Mouse (Mus musculus) embryonic facial prominence, embryonic 10.5 days (tissue): Measurements from ENCODE around the gene Shisa2. TPM values are rescaled to one million over a fixed set of nuclear protein-coding genes. Genes with fewer than 3 reads are reported as not detected.

Source experiments
- DNase-seq: peaks from one replicate; pipeline ENCODE4 v3.0.0-alpha.2; 2017; ENCODE audit warnings: low spot score
- H3K27ac ChIP-seq: fragments of 300-500 bp; sonication (generic); replicated peaks from 2 replicates; pipeline ENCODE4 v1.5.1; 2016; ENCODE audit warnings: mild to moderate bottlenecking
- H3K27me3 ChIP-seq: fragments of 300-500 bp; sonication (generic); replicated peaks from 2 replicates; pipeline ENCODE4 v1.6.1; 2016; ENCODE audit warnings: low read depth, mild to moderate bottlenecking; ENCODE audit not compliant: poor library complexity, severe bottlenecking
- H3K36me3 ChIP-seq: fragments of 300-500 bp; sonication (generic); replicated peaks from 2 replicates; pipeline ENCODE4 v1.6.1; 2016; ENCODE audit warnings: mild to moderate bottlenecking, moderate library complexity
- H3K4me1 ChIP-seq: fragments of 300-500 bp; sonication (generic); 2 replicates; pipeline ENCODE4 v1.6.1; 2016
- H3K4me3 ChIP-seq: fragments of 300-500 bp; sonication (generic); 2 replicates; pipeline ENCODE4 v1.5.1; 2016; ENCODE audit warnings: mild to moderate bottlenecking, moderate library complexity
- H3K9me3 ChIP-seq: fragments of 300-500 bp; sonication (generic); 2 replicates; pipeline ENCODE4 v1.6.1; 2016; ENCODE audit warnings: mild to moderate bottlenecking
- WGBS: fragments of 180-500 bp; shearing (Covaris S2); methylation state at CpG from one replicate; pipeline ENCODE4 v1.1.7; 2016; 5-methylcytosine and 5-hydroxymethylcytosine counted together
- polyA plus RNA-seq: library from polyadenylated mRNA; unstranded; fragments of >200 nt; fragmentation: Nextera tagmentation; extraction: Ambion mirVana; gene quantifications from 2 replicates; pipeline ENCODE4 v1.2.1, GENCODE M21; 2016

Shisa2 gene
- 26.1 and 29.8 TPM in 2 replicates for polyA plus RNA-seq

GRCm38 (mm10) chr14:59625158-59625805 is at the start of gene Shisa2:
Gene Shisa2 (plus strand): TSS chr14:59625308.
- H3K4me1 ChIP-seq, result peaks cover 50% of the 10 kb centered on the region
- peak within 1 kb of the TSS; percentile 82 for H3K4me3 ChIP-seq
- WGBS, result under 1% methylated on average over 65 of the region's 65 CpGs
- DNase-seq, result peak; percentile 92
- peaks cover 11% of the 10 kb centered on the region for H3K36me3 ChIP-seq
- H3K9me3 ChIP-seq, result no peaks in the 10 kb centered on the region
- H3K27ac ChIP-seq, result peak within 1 kb of the TSS; percentile 92
- H3K27me3 ChIP-seq, result peaks cover 71% of the 10 kb centered on the region

GRCm38 (mm10) chr14:59576385-59576784 is 48.7 kb upstream of the Shisa2 start:
- no peak for DNase-seq
- WGBS, result 93% methylated on average over 5 of the region's 5 CpGs
- H3K4me1 ChIP-seq, result no peaks in the 10 kb centered on the region
- no peaks in the 10 kb centered on the region for H3K9me3 ChIP-seq
- no peak overlapping the region for H3K27ac ChIP-seq
- H3K36me3 ChIP-seq, result peaks cover 44% of the 10 kb centered on the region
- no peak overlapping the region for H3K4me3 ChIP-seq
- no peaks in the 10 kb centered on the region for H3K27me3 ChIP-seq

DNA sequence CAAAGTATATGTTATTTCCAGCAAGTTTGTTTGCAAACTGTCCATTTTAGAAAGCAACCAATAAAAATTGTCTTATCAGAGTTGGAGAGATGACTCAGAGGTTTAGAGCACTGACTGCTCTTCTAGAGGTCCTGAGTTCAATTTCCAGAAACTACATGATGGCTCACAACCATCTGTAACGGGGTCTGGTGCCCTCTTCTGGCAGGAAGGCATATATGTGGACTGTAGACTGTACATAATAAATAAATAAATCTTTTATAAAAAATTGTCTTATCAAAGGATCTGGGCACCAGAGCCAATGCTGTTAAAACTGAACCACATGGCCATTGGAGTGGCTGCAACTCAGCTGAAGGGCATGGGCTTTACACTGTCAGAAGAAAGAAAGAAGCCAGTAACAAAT is 34.5 kb upstream of the Shisa2 start:
- WGBS, result 81% methylated on average over 1 of the region's 1 CpGs

DNA sequence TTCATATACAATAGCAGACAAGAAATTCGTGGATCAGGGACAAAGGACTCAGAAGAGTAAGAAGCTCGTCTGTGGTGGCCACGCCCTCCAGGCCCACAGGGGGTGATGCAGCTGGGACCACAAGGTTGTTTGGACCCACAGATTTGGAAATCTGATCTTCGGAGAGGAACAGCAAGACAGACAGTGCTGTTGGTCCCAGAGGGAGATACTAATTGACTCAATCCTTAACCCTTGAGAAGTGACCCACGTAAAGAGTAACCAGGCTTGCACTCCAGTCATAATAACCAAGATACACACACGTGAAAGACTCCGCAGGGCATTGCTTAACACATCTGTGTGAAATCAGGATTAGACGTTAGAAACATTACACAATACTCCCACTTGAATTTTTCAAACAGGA is 33.2 kb upstream of the Shisa2 start:
- H3K36me3 ChIP-seq, result peaks cover 48% of the 10 kb centered on the region
- no peak overlapping the region for H3K4me3 ChIP-seq
- DNase-seq, result no peak
- H3K27me3 ChIP-seq, result no peaks in the 10 kb centered on the region
- WGBS, result 71% methylated on average over 8 of the region's 8 CpGs
- no peaks in the 10 kb centered on the region for H3K9me3 ChIP-seq
- H3K4me1 ChIP-seq, result peaks cover 4% of the 10 kb centered on the region
- H3K27ac ChIP-seq, result no peak overlapping the region

More for the DNA sequence above, 34.5 kb upstream of the Shisa2 start:
- no peak for DNase-seq
- no peaks in the 10 kb centered on the region for H3K4me1 ChIP-seq
- H3K27ac ChIP-seq, result no peak overlapping the region
- H3K27me3 ChIP-seq, result no peaks in the 10 kb centered on the region
- H3K9me3 ChIP-seq, result no peaks in the 10 kb centered on the region
- H3K4me3 ChIP-seq, result no peak overlapping the region
- peaks cover 60% of the 10 kb centered on the region for H3K36me3 ChIP-seq

DNA sequence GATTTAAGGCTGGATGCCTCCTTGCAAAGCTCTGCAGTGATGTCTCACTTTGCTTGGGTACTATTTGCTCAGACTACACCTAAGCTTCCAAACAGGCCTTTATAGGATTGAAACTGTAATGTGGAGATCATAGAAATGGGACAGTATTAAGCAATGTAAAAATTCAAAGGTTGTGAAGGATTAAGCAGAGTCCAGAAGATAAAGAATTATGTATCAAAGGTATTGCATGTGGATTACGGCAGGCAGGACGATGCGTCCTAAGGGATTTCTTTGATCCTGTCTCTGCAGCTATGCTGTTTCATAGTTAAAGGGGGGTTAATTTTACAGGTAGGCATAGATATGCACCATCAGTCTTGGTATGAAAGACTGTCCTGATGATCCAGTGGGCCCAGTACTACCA is 32.5 kb upstream of the Shisa2 start:
- DNase-seq, result no peak
- Histone ChIP-seq H3K4me1 (peaks cover 9% of the 10 kb centered on the region), H3K4me3 (no peak overlapping the region), H3K36me3 (peaks cover 46% of the 10 kb centered on the region), H3K27ac (no peak overlapping the region), H3K27me3 (no peaks in the 10 kb centered on the region), H3K9me3 (no peaks in the 10 kb centered on the region)
- 96% methylated on average over 3 of the region's 3 CpGs for WGBS

DNA sequence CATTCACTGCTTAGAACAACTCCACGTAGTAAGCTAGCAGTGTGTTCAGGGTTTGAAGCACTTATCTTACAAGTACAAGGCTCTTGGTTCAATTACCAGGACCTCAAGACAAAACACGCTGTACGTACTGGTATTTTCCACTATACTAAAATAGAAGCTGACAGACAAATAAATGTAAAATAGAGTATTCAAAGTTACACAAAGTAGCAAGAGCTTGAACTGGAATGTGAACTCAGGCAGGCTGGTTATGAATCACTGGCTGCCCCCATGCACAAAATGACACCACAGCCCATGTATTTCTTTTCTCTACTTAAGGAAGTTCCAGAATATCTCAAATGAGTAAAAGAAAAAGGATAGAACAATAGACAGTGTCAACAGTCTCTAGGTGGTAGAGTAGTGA is 30.1 kb upstream of the Shisa2 start:
- H3K4me3 ChIP-seq, result no peak overlapping the region
- DNase-seq, result no peak
- WGBS, result 93% methylated on average over 3 of the region's 3 CpGs

GRCm38 (mm10) chr14:59597398-59598259 is 27.5 kb upstream of the Shisa2 start, which contains the start of gene Cdadc1:
Gene Cdadc1 (minus strand): TSS chr14:59597959.
- H3K27ac ChIP-seq, result peak within 1 kb of the TSS; percentile 84
- peak within 1 kb of the TSS; percentile 95 for H3K4me3 ChIP-seq
- H3K9me3 ChIP-seq, result no peaks in the 10 kb centered on the region
- no peaks in the 10 kb centered on the region for H3K27me3 ChIP-seq
- under 1% methylated on average over 48 of the region's 48 CpGs for WGBS
- peaks cover 8% of the 10 kb centered on the region; the same call in 1 of the 2 replicates for H3K36me3 ChIP-seq
- peaks cover 14% of the 10 kb centered on the region for H3K4me1 ChIP-seq
- peak; percentile 94 for DNase-seq

More for the DNA sequence above, 30.1 kb upstream of the Shisa2 start:
- H3K9me3 ChIP-seq, result no peaks in the 10 kb centered on the region
- no peak overlapping the region for H3K27ac ChIP-seq
- peaks cover 14% of the 10 kb centered on the region for H3K4me1 ChIP-seq
- peaks cover 23% of the 10 kb centered on the region for H3K36me3 ChIP-seq
- H3K27me3 ChIP-seq, result no peaks in the 10 kb centered on the region

DNA sequence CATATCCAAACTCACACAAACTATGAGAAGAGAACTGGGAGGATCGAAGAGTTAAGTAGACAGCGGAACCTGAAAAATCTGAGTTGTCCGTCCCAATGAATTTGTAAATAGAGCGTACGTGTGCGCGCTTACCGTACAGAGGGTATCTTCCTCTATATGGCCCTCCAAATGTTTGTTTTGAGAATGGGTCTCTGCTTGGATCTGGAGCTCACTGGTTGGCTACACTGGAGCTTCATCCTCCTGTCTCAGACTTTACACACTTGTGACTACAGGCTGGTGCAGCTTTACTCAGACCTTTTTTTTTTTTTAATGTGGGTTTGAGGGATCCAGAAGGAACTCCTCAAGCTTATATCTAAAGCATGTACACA is 26.9 kb upstream of the Shisa2 start:
- peak overlapping the region; percentile 84 for H3K27ac ChIP-seq

GRCm38 (mm10) chr14:59604002-59604645 is 21.0 kb upstream of the Shisa2 start:
- peak; percentile 24 for DNase-seq
- no peak overlapping the region for H3K27ac ChIP-seq
- H3K36me3 ChIP-seq, result no peaks in the 10 kb centered on the region
- no peaks in the 10 kb centered on the region; the same call in 1 of the 2 replicates for H3K27me3 ChIP-seq
- WGBS, result 72% methylated on average over 5 of the region's 5 CpGs
- H3K9me3 ChIP-seq, result no peaks in the 10 kb centered on the region
- peaks cover 17% of the 10 kb centered on the region for H3K4me1 ChIP-seq
- no peak overlapping the region for H3K4me3 ChIP-seq

More for the DNA sequence above, 26.9 kb upstream of the Shisa2 start:
- WGBS, result 3% methylated on average over 8 of the region's 8 CpGs
- peaks cover 8% of the 10 kb centered on the region; the same call in 1 of the 2 replicates for H3K36me3 ChIP-seq
- H3K4me1 ChIP-seq, result peaks cover 14% of the 10 kb centered on the region
- DNase-seq, result no peak
- peak overlapping the region; percentile 95 for H3K4me3 ChIP-seq
- no peaks in the 10 kb centered on the region for H3K27me3 ChIP-seq
- no peaks in the 10 kb centered on the region for H3K9me3 ChIP-seq

DNA sequence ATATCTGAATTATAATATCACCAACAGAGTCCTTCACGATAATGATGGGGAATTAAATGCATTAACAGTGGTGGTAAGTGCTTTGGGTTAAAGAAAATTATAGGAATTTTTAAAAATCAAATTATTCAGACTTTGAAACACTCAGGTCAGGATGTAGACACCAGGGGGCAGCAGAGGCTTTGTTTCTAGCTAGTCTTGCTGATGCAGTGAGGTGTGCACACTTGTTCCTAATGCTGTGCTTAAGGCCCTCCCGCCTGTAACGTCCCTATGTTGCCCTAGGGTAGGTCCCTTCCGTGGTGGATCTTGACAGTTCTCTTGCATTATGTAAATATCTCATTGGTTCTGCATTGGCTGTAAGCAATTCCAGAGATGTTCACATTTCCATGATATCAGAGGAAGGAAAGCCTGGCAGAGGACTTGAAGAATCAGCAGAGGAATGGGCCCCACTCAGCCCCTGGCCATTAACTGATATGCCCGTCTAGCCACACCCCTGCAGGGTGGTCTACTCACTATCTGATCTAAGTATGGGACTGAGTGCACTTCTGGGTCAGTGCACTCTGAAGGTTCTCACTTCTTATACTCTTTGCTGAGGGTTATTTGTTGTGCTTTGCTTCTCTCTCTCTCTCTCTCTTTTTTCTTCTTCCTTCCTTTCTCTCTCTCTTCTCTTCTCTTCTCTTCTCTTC is 19.3 kb upstream of the Shisa2 start:
- peak; percentile 78 for DNase-seq
- 19% methylated on average over 5 of the region's 5 CpGs for WGBS
- no peak overlapping the region for H3K27ac ChIP-seq
- H3K4me1 ChIP-seq, result peaks cover 17% of the 10 kb centered on the region
- H3K9me3 ChIP-seq, result no peaks in the 10 kb centered on the region
- H3K36me3 ChIP-seq, result no peaks in the 10 kb centered on the region
- no peaks in the 10 kb centered on the region; the same call in 1 of the 2 replicates for H3K27me3 ChIP-seq
- H3K4me3 ChIP-seq, result no peak overlapping the region

- 32% methylated on average over 3 of the region's 3 CpGs for whole genome bisulfite sequencing
- no peak overlapping the region; the same call in 1 of the 2 replicates for H3K27ac ChIP-seq
- no peak overlapping the region for H3K4me3 ChIP-seq
- peaks cover 17% of the 10 kb centered on the region for H3K4me1 ChIP-seq
- H3K27me3 ChIP-seq, result no peaks in the 10 kb centered on the region; the same call in 1 of the 2 replicates
- no peak for DNase-seq
- no peaks in the 10 kb centered on the region for H3K9me3 ChIP-seq
- no peaks in the 10 kb centered on the region for H3K36me3 ChIP-seq
Observed at GRCm38 (mm10) chr14:59607021-59607420, 18.1 kb upstream of the Shisa2 start.
